Comparison of ENCODE assay signal across 7 mouse cellular contexts in genomic region chr12:80168736-80169135, GRCm38 (mm10). TPM values are rescaled to one million over a fixed set of nuclear protein-coding genes. Genes with fewer than 3 reads are reported as not detected.
A peak's percentile ranks its signal among the peaks of the same experiment; 100 is the strongest.
DNase-seq lines count a peak whose midpoint lies in the region; ATAC-seq and TF ChIP-seq lines count a peak whose summit lies in the region.

No protein-coding gene starts in this region.

- peak overlapping the region; percentile 53; the same call in 1 of the 2 replicates for H3K4me3 ChIP-seq in lung, embryonic 14.5 days (ENCODE audit: low read depth, low read length)
- H3K4me3 ChIP-seq in cortical plate, adult 2 months (ENCODE audit: insufficient read depth, low read length), result peak overlapping the region; percentile 62; the same call in 1 of the 2 replicates
- peak overlapping the region; percentile 47; the same call in 1 of the 2 replicates for H3K4me3 ChIP-seq in intestine, embryonic 14.5 days (ENCODE audit: low read depth, low read length)
- H3K4me3 ChIP-seq in neural tube, embryonic 13.5 days, result peak overlapping the region; percentile 55

- H3K9ac ChIP-seq in lung, embryonic 14.5 days, result no peak overlapping the region
- H3K9ac ChIP-seq in intestine, embryonic 14.5 days (ENCODE audit: low read length), result no peak overlapping the region
- no peak overlapping the region for H3K9ac ChIP-seq in neural tube, embryonic 13.5 days

- no peaks in the 10 kb centered on the region for H3K4me1 ChIP-seq in lung, embryonic 14.5 days (ENCODE audit: insufficient read depth)
- peaks cover 1% of the 10 kb centered on the region; the same call in 1 of the 2 replicates for H3K4me1 ChIP-seq in cortical plate, adult 2 months (ENCODE audit: control insufficient read depth, insufficient read depth, low read length)
- no peaks in the 10 kb centered on the region for H3K4me1 ChIP-seq in intestine, embryonic 14.5 days (replicated peaks; ENCODE audit: control insufficient read depth, insufficient read depth, low read length)
- H3K4me1 ChIP-seq in neural tube, embryonic 13.5 days (replicated peaks), result peaks cover 20% of the 10 kb centered on the region

- 57% methylated on average over 12 of the region's 12 CpGs for WGBS in lung, embryonic 14.5 days
- WGBS in intestine, embryonic 14.5 days, result 53% methylated on average over 12 of the region's 12 CpGs
- 62% methylated on average over 12 of the region's 12 CpGs for WGBS in neural tube, embryonic 13.5 days

- no peak for TF ChIP-seq CTCF in lung, embryonic 14.5 days (IDR thresholded peaks at IDR 0.05; ENCODE audit: low read depth)
- TF ChIP-seq CTCF in cortical plate, adult 2 months (IDR thresholded peaks at IDR 0.05; ENCODE audit: extremely low read depth, insufficient read depth, low read length), result no peak

- ATAC-seq in lung, embryonic 14.5 days (ENCODE audit: insufficient read depth), result peak; percentile 31; the same call in 1 of the 2 replicates
- 0 out of 2 replicates have a peak, but pooled peaks have one; percentile 42 for ATAC-seq in intestine, embryonic 14.5 days (replicated peaks; ENCODE audit: low FRiP score, low TSS enrichment, low read depth)
- ATAC-seq in neural tube, embryonic 13.5 days (ENCODE audit: low read depth), result 0 out of 2 replicates have a peak, but pooled peaks have one; percentile 25

- DNase-seq in lung, embryonic 14.5 days, result no peak
- no peak for DNase-seq in lung, postnatal 36 days
- DNase-seq in intestine, embryonic 14.5 days (ENCODE audit: low spot score), result no peak
- DNase-seq in gastrocnemius, postnatal 4 days (ENCODE audit: low spot score in 2 of 2), result no peak
- DNase-seq in spleen, adult 18-20 months, result no peak

- H3K27me3 ChIP-seq in lung, embryonic 14.5 days (ENCODE audit: insufficient read depth, low read length), result no peaks in the 10 kb centered on the region
- H3K27me3 ChIP-seq in intestine, embryonic 14.5 days (replicated peaks; ENCODE audit: control insufficient read depth, insufficient read depth, low read length), result no peaks in the 10 kb centered on the region
- H3K27me3 ChIP-seq in neural tube, embryonic 13.5 days, result no peaks in the 10 kb centered on the region

- no peaks in the 10 kb centered on the region for H3K9me3 ChIP-seq in lung, embryonic 14.5 days (ENCODE audit: low read depth, low read length)
- no peaks in the 10 kb centered on the region for H3K9me3 ChIP-seq in intestine, embryonic 14.5 days (ENCODE audit: control insufficient read depth, low read length)
- no peaks in the 10 kb centered on the region for H3K9me3 ChIP-seq in neural tube, embryonic 13.5 days

- peaks cover 88% of the 10 kb centered on the region for H3K36me3 ChIP-seq in lung, embryonic 14.5 days (ENCODE audit: insufficient read depth)
- peaks cover 70% of the 10 kb centered on the region for H3K36me3 ChIP-seq in intestine, embryonic 14.5 days (ENCODE audit: control insufficient read depth, insufficient read depth, low read length)
- H3K36me3 ChIP-seq in neural tube, embryonic 13.5 days, result peaks cover 31% of the 10 kb centered on the region

- H3K4me2 ChIP-seq in lung, embryonic 14.5 days, result peak overlapping the region; percentile 51
- peak overlapping the region; percentile 39 for H3K4me2 ChIP-seq in intestine, embryonic 14.5 days (ENCODE audit: low read length)
- peak overlapping the region; percentile 41 for H3K4me2 ChIP-seq in neural tube, embryonic 13.5 days

- peak overlapping the region; percentile 46 for H3K27ac ChIP-seq in lung, embryonic 14.5 days (ENCODE audit: low read depth)
- no peak overlapping the region for H3K27ac ChIP-seq in cortical plate, adult 2 months (ENCODE audit: insufficient read depth, low read length)
- H3K27ac ChIP-seq in intestine, embryonic 14.5 days (ENCODE audit: low read depth), result peak overlapping the region; percentile 62
- H3K27ac ChIP-seq in neural tube, embryonic 13.5 days (replicated peaks), result no peak overlapping the region

- TF ChIP-seq POLR2A in cortical plate, adult 2 months (IDR thresholded peaks at IDR 0.05; ENCODE audit: extremely low read depth, insufficient read depth, low read length), result no peak

RNA-seq across cellular contexts. Expression of gene Zfp36l1, which starts 55.9 kb away (rescaled TPM):
- 190 and 192 TPM in 2 replicates for polyA plus RNA-seq in lung, embryonic 14.5 days (2014; fragmentation: Nextera tagmentation; extraction: Ambion mirVana)
- polyA plus RNA-seq in cortical plate, adult 2 months (2012; rRNA removed), result 21.8 and 23.3 TPM in 2 replicates
- polyA plus RNA-seq in intestine, embryonic 14.5 days (2014; fragmentation: Nextera tagmentation; extraction: Ambion mirVana), result 159 and 165 TPM in 2 replicates
- 49.6 and 57.4 TPM in 2 replicates for polyA plus RNA-seq in neural tube, embryonic 13.5 days (2015; fragmentation: Nextera tagmentation; extraction: Ambion mirVana)
- 100 to 1,000 TPM; 132 to 157 TPM for total RNA-seq in gastrocnemius, postnatal 4 days (2021)

Comparison
In these comparisons a context has a peak if more than half of its experiments do, and no peak if none do; other contexts are left out.
1. H3K27ac ChIP-seq: peak in lung, embryonic 14.5 days (single experiment) and intestine, embryonic 14.5 days (single experiment); none in cortical plate, adult 2 months (single experiment) and neural tube, embryonic 13.5 days (single experiment).
2. Peak in every context shown above with its lines, with median percentiles within 50 percentile points of each other: ATAC-seq, H3K4me2 ChIP-seq and H3K4me3 ChIP-seq.